Mouse (Mus musculus) liver, adult 2 months (tissue): ENCODE data around the gene 3110021N24Rik.

ENCODE experiments used
- CTCF ChIP-seq: fragments of 200-500 bp; IDR thresholded peaks from 2 replicates; pipeline ENCODE4 v1.5.1; 2011; ENCODE audit warnings: low read depth, low read length, control low read depth
- POLR2A ChIP-seq: fragments of 200-500 bp; IDR thresholded peaks from 2 replicates; pipeline ENCODE4 v1.6.1; 2011; ENCODE audit warnings: low read length, control low read depth; ENCODE audit not compliant: insufficient read depth; ENCODE audit errors: extremely low read depth

DNA sequence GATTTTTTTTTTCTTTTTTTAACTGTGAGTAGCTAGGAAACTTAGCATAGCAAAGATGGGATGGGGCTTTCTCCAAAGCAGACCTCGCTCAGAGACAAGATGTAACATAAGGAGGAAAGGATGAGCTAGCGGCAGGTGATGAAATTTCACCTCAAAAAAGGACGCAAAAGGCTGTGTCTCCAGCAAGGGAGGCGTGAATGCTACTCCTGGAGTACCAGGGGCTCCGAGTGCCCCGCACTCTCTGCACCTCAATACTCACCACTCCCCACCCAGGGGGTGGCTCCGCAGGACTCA lies 60.3 kb downstream of the 3110021N24Rik start:
- TF ChIP-seq POLR2A (no peak), CTCF (no peak)
